Mouse (Mus musculus) CH12.LX (cell line): ENCODE results near the gene Ebf1.

Experiments used
- CHD2 ChIP-seq: IDR thresholded peaks from 2 replicates; pipeline ENCODE4 v1.6.1; 2011; ENCODE audit warnings: low read length, improper control_type of control experiment
- ETS1 ChIP-seq: conservative IDR thresholded peaks from 2 replicates; pipeline ENCODE4 v1.6.1; 2012; ENCODE audit warnings: low read depth, mild to moderate bottlenecking, inconsistent platforms, low read length, improper control_type of control experiment, moderate library complexity
- POLR2A ChIP-seq: IDR thresholded peaks from 2 replicates; pipeline ENCODE4 v1.6.1; 2011; ENCODE audit warnings: low read depth, mild to moderate bottlenecking, improper control_type of control experiment, low read length
- ZC3H11A ChIP-seq: IDR thresholded peaks from 2 replicates; pipeline ENCODE4 v1.6.1; 2012; ENCODE audit warnings: low read depth, mild to moderate bottlenecking, inconsistent platforms, low read length, improper control_type of control experiment
- ZNF384 ChIP-seq: IDR thresholded peaks from 2 replicates; pipeline ENCODE4 v1.6.1; 2012; ENCODE audit warnings: low read depth, low read length, improper control_type of control experiment, inconsistent platforms

DNA sequence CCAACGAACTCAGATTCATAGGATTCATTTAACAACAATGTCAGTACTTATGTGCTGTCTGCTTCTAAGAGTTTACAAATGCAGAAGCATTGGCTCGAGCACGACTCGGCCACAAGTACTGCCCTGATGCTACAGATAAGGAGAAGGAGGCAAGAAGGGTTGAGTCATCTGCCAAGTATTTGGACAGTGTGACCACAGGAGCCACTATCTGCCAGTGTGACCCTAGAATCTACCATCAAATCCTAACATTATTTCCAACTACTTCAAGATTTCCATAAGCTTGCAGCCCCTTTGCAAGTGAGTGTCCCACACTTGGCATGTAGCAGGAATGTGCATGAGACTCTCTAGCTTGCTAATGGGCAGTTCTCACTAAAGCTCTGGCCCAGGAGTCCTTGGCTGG is 334.4 kb downstream of the Ebf1 start:
- no peak for TF ChIP-seq POLR2A
- TF ChIP-seq ZC3H11A, result no peak
- no peak for TF ChIP-seq ETS1
- no peak for TF ChIP-seq CHD2
- TF ChIP-seq ZNF384, result no peak
